Mouse (Mus musculus): Measurements from ENCODE around the gene Tomm22. TPM values are rescaled to one million over a fixed set of nuclear protein-coding genes. Genes with fewer than 3 reads are reported as not detected.

Gene Tomm22
- 238 TPM in 2 replicates for polyA plus RNA-seq (2015; fragmentation: Nextera tagmentation; extraction: Ambion mirVana)

DNA sequence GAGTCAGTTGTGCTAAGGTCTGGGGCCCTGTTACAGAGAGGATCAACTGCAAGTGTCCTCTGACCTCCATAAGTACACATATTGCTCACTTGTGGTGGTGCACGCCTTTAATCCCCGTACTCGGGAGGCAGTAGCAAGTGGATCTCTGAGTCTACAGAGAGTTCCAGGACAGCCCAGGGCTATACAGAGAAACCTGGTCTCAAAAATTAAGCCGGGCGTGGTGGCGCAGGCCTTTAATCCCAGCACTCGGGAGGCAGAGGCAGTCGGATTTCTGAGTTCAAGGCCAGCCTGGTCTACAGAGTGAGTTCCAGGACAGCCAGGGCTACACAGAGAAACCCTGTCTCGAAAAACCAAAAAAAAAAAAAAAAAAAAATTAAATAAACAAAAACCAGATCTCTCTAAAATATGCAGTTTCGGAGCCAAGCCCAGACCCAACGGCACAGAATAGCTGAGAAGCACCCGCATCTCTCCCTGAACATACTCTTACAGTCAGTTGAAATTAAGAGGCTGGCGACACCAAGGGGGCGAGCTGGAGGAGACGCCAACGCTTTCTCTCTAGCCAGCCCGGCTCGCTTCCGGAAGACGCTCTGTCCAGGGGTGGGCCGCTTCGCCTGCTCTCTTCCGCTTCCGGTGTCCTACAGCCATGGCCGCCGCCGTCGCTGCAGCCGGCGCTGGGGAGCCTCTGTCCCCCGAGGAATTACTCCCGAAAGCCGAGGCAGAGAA is at the start of gene Tomm22:
Tomm22 (plus strand) TSS at position 613 of the 723 bp plus-strand sequence.
- no peaks in the 10 kb centered on the region for H3K9me3 ChIP-seq
- WGBS = 18% methylated on average over 33 of the region's 33 CpGs
- H3K9ac ChIP-seq = peak within 1 kb of the TSS; percentile 87
- peak; percentile 90 for ATAC-seq (ENCODE audit: insufficient number of reproducible peaks, insufficient read depth, low FRiP score, low TSS enrichment, low read depth)
- peaks cover 60% of the 10 kb centered on the region for H3K36me3 ChIP-seq
- peak within 1 kb of the TSS; percentile 70 for H3K4me2 ChIP-seq
- H3K4me1 ChIP-seq = peaks cover 7% of the 10 kb centered on the region
- H3K27me3 ChIP-seq = no peaks in the 10 kb centered on the region
- H3K27ac ChIP-seq = peak within 1 kb of the TSS; percentile 48; the same call in 1 of the 2 replicates
- H3K4me3 ChIP-seq = peak within 1 kb of the TSS; percentile 96

- ATAC-seq (ENCODE audit: insufficient number of reproducible peaks, insufficient read depth, low FRiP score, low TSS enrichment, low read depth) = no peak
- Histone ChIP-seq H3K27ac (no peak overlapping the region), H3K27me3 (no peaks in the 10 kb centered on the region), H3K4me2 (no peak overlapping the region), H3K4me1 (no peaks in the 10 kb centered on the region), H3K4me3 (no peak overlapping the region), H3K9me3 (no peaks in the 10 kb centered on the region), H3K9ac (no peak overlapping the region), H3K36me3 (peaks cover 72% of the 10 kb centered on the region)
- 62% methylated on average over 2 of the region's 2 CpGs for WGBS
Measured at GRCm38 (mm10) chr15:79630471-79630870, 40.2 kb upstream of the Tomm22 start.

DNA sequence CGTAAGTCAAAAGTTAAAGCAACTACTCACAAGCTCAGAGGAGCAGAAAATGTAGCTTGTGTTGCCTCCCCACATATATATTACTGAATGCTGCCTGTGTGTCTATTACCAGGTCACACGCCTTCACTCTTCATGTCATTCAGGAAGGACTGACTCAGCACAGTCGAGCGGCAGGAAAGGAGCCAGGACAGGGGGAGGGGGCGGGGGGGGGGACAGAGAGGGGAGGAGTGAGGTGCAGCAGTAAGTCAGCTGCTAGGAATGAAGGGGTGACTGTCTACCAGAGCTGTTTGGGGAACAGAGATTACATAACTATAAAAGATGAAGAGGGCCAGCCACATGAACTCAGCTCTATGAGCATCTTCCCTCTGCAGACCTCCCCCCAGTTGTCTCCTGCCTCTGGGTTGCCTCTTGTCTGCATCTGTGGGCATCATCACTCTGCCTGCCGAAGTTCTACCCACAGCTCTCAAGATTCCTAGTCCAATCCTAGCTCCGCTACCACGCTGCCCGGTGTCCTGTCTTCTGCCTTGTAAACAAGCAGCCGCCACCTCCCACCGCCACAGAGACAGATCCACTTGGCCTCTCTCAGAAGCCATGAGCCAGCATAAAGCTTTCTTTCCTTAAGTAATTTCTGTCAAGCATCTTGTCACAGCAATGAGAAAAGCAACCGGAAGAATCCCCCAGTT is 29.4 kb upstream of the Tomm22 start:
- H3K27me3 ChIP-seq = no peaks in the 10 kb centered on the region
- H3K9ac ChIP-seq = 0 out of 2 replicates have a peak overlapping the region, but pooled peaks have one; percentile 32
- ATAC-seq (ENCODE audit: insufficient number of reproducible peaks, insufficient read depth, low FRiP score, low TSS enrichment, low read depth) = no peak
- H3K4me2 ChIP-seq = no peak overlapping the region
- 56% methylated on average over 12 of the region's 12 CpGs for WGBS
- no peak overlapping the region for H3K27ac ChIP-seq
- peaks cover 32% of the 10 kb centered on the region for H3K36me3 ChIP-seq
- no peaks in the 10 kb centered on the region for H3K9me3 ChIP-seq
- peaks cover 8% of the 10 kb centered on the region; the same call in 1 of the 2 replicates for H3K4me1 ChIP-seq
- H3K4me3 ChIP-seq = no peak overlapping the region

GRCm38 (mm10) chr15:79645483-79645882 is 25.2 kb upstream of the Tomm22 start:
- peaks cover 31% of the 10 kb centered on the region; the same call in 1 of the 2 replicates for H3K36me3 ChIP-seq
- H3K9ac ChIP-seq = no peak overlapping the region
- WGBS = 76% methylated on average over 2 of the region's 2 CpGs
- no peak overlapping the region for H3K4me2 ChIP-seq
- no peak overlapping the region for H3K27ac ChIP-seq
- ATAC-seq (ENCODE audit: insufficient number of reproducible peaks, insufficient read depth, low FRiP score, low TSS enrichment, low read depth) = no peak
- peaks cover 8% of the 10 kb centered on the region; the same call in 1 of the 2 replicates for H3K4me1 ChIP-seq
- H3K9me3 ChIP-seq = no peaks in the 10 kb centered on the region
- no peaks in the 10 kb centered on the region for H3K27me3 ChIP-seq
- no peak overlapping the region for H3K4me3 ChIP-seq

- Histone ChIP-seq H3K4me3 (no peak overlapping the region), H3K27me3 (no peaks in the 10 kb centered on the region), H3K4me1 (no peaks in the 10 kb centered on the region), H3K4me2 (no peak overlapping the region), H3K9me3 (no peaks in the 10 kb centered on the region), H3K27ac (no peak overlapping the region), H3K36me3 (peaks cover 24% of the 10 kb centered on the region; the same call in 1 of the 2 replicates), H3K9ac (no peak overlapping the region)
- 88% methylated on average over 12 of the region's 12 CpGs for WGBS
- ATAC-seq (ENCODE audit: insufficient number of reproducible peaks, insufficient read depth, low FRiP score, low TSS enrichment, low read depth) = no peak
Measured at GRCm38 (mm10) chr15:79648130-79648529, 22.5 kb upstream of the Tomm22 start.

DNA sequence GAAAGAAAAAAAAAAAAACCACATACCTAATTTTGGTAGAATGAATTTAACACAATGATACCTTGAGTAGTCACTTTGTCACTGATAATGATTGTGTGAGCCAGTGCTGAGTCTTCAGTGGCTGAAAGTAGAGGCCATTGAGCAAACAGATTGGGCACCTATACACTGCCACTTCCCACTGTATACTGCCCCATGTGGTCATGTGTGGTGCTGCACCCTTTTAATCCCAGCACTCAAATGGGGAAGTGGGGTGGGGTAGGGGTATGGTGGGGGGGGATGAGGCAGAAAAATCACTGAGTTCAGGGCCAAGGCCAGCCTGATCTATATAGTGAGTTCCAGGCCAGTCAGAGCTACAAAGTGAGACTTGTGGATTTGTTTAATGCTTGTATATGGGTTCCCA is 20.1 kb upstream of the Tomm22 start:
- no peak overlapping the region for H3K4me3 ChIP-seq
- peaks cover 18% of the 10 kb centered on the region; the same call in 1 of the 2 replicates for H3K36me3 ChIP-seq
- no peak overlapping the region for H3K27ac ChIP-seq
- no peak overlapping the region for H3K4me2 ChIP-seq
- no peaks in the 10 kb centered on the region for H3K27me3 ChIP-seq
- no peaks in the 10 kb centered on the region for H3K4me1 ChIP-seq
- no peaks in the 10 kb centered on the region for H3K9me3 ChIP-seq
- no peak for ATAC-seq (ENCODE audit: insufficient number of reproducible peaks, insufficient read depth, low FRiP score, low TSS enrichment, low read depth)
- no peak overlapping the region for H3K9ac ChIP-seq

- ATAC-seq (ENCODE audit: insufficient number of reproducible peaks, insufficient read depth, low FRiP score, low TSS enrichment, low read depth) = no peak
- Histone ChIP-seq H3K27me3 (no peaks in the 10 kb centered on the region), H3K4me3 (no peak overlapping the region), H3K27ac (no peak overlapping the region), H3K4me2 (no peak overlapping the region), H3K9me3 (no peaks in the 10 kb centered on the region), H3K36me3 (peaks cover 18% of the 10 kb centered on the region; the same call in 1 of the 2 replicates), H3K4me1 (no peaks in the 10 kb centered on the region), H3K9ac (no peak overlapping the region)
- 71% methylated on average over 4 of the region's 4 CpGs for WGBS
Measured at GRCm38 (mm10) chr15:79651481-79651880, 19.2 kb upstream of the Tomm22 start.

DNA sequence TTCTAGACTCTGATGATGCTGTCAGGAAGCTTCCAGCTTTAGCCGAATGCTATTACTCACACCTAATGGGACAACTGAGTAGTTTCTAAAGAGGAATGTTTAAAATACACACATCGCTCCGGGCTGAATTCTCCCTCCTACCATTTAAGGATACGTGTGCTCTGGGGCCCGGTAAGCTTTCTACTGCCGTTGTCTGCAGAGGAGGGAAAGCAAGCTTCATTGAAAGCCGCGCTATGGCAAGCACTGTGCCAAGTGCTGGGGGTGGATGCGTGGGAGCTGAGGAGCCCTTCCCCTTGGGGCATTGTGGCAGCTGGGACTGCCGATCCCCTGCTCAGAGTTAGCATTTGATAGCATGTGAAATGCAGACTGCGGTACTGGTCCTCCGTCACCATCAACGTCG is 14.2 kb upstream of the Tomm22 start:
- Histone ChIP-seq H3K36me3 (0 out of 2 replicates have a peak, but pooled peaks cover 3% of the 10 kb centered on the region), H3K4me1 (peaks cover 9% of the 10 kb centered on the region), H3K4me3 (no peak overlapping the region), H3K9ac (no peak overlapping the region), H3K27me3 (no peaks in the 10 kb centered on the region), H3K4me2 (no peak overlapping the region), H3K27ac (no peak overlapping the region), H3K9me3 (no peaks in the 10 kb centered on the region)
- 91% methylated on average over 14 of the region's 14 CpGs for WGBS
- ATAC-seq (ENCODE audit: insufficient number of reproducible peaks, insufficient read depth, low FRiP score, low TSS enrichment, low read depth) = no peak

DNA sequence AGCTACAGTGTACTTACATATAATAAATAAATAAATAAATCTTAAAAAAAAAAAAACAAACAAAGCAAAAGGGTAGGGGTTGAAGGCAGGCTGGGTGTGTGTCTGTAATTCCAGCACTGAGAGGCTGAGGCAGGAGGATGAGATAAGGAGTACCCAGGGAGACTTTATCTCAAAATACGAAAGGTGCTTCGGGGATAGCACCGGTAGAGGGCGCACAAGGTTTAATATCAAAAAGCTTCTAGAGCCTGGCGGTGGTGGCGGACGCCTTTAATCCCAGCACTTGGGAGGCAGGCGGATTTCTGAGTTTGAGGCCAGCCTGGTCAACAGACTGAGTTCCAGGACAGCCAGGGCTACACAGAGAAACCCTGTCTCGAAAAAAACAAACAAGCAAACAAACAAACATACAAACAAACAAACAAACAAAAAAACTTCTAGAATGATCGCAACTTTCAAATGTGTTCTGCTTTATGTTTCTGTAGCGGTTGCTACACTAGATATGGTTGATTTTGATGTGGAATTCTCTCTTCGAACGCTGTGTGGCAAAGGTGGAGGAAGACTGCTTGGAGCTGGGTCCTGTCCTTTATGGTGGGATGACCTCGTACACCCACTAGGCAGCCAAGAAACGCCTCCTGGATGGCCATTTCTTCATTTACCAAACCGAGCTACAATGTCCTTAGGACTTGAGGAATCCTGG is 12.7 kb upstream of the Tomm22 start:
- Histone ChIP-seq H3K9ac (peak overlapping the region; percentile 81), H3K36me3 (peaks cover 16% of the 10 kb centered on the region), H3K4me3 (peak overlapping the region; percentile 58), H3K9me3 (no peaks in the 10 kb centered on the region), H3K27ac (peak overlapping the region; percentile 91), H3K4me2 (peak overlapping the region; percentile 91), H3K4me1 (peaks cover 9% of the 10 kb centered on the region), H3K27me3 (no peaks in the 10 kb centered on the region)
- no peak for ATAC-seq (ENCODE audit: insufficient number of reproducible peaks, insufficient read depth, low FRiP score, low TSS enrichment, low read depth)
- WGBS = 5% methylated on average over 16 of the region's 16 CpGs

GRCm38 (mm10) chr15:79658531-79659375 is 11.9 kb upstream of the Tomm22 start, which contains the start of the genes Fam227a and Cby1:
Gene Fam227a (minus strand): TSS chr15:79658956.
Gene Cby1 (plus strand): TSS chr15:79659199.
- H3K36me3 ChIP-seq = peaks cover 23% of the 10 kb centered on the region
- ATAC-seq (ENCODE audit: insufficient number of reproducible peaks, insufficient read depth, low FRiP score, low TSS enrichment, low read depth) = peak; percentile 84
- H3K9ac ChIP-seq = peak within 1 kb of the TSS; percentile 81
- H3K27ac ChIP-seq = peak within 1 kb of the TSS; percentile 91
- peak within 1 kb of the TSS; percentile 58 for H3K4me3 ChIP-seq
- H3K4me1 ChIP-seq = peaks cover 9% of the 10 kb centered on the region
- H3K4me2 ChIP-seq = peak within 1 kb of the TSS; percentile 91
- H3K9me3 ChIP-seq = no peaks in the 10 kb centered on the region
- WGBS = under 1% methylated on average over 55 of the region's 55 CpGs
- H3K27me3 ChIP-seq = no peaks in the 10 kb centered on the region

DNA sequence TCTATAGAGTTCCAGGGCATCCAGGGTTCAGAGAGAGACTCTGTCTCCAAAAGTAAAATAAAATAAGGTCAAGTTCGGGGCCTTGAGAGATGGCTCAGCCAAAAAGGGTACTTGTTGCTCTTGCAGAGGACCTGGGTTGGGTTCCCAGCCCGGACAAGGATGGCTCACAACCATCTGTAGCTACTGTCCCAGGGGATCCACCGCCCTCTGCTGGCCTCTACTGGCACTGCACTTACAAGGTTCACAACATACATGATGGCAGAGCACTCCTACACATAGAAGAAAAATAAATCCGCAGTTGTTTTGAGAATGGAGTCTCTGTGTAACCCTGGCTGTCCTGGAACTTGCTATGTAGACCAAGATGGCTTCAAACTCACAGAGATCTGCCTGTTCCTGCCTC is 8.8 kb upstream of the Tomm22 start:
- H3K4me1 ChIP-seq = peaks cover 9% of the 10 kb centered on the region
- no peaks in the 10 kb centered on the region for H3K9me3 ChIP-seq
- no peak overlapping the region for H3K4me2 ChIP-seq
- no peaks in the 10 kb centered on the region for H3K27me3 ChIP-seq
- H3K27ac ChIP-seq = no peak overlapping the region
- no peak for ATAC-seq (ENCODE audit: insufficient number of reproducible peaks, insufficient read depth, low FRiP score, low TSS enrichment, low read depth)
- WGBS = 74% methylated on average over 4 of the region's 4 CpGs
- no peak overlapping the region for H3K4me3 ChIP-seq
- peaks cover 41% of the 10 kb centered on the region for H3K36me3 ChIP-seq
- H3K9ac ChIP-seq = no peak overlapping the region

Measured in embryonic facial prominence, embryonic 13.5 days (tissue).